Mouse (Mus musculus) central nervous system, embryonic 11.5 days (tissue): ENCODE measurements around the gene Lbx2. TPM values are rescaled to one million over a fixed set of nuclear protein-coding genes. Genes with fewer than 3 reads are reported as not detected.

Source experiments
- polyA plus RNA-seq: library from polyadenylated mRNA; depleted of rRNA; stranded (reverse); fragments of >200 nt; gene quantifications from 2 replicates; pipeline ENCODE4 v1.2.3, GENCODE M21; 2012; rRNA removed

Gene Lbx2
- 0.59 and 1.2 TPM in 2 replicates for polyA plus RNA-seq

GRCm38 (mm10) chr6:83086121-83087035 is at the start of gene Lbx2:
TSS of gene Lbx2 (plus strand) at chr6:83086367.

GRCm38 (mm10) chr6:83054074-83054851 is 31.9 kb upstream of the Lbx2 start, which contains the start of gene Aup1:
TSS of gene Aup1 (plus strand) at chr6:83054521.

GRCm38 (mm10) chr6:83054871-83055431 is 31.2 kb upstream of the Lbx2 start, which contains the start of gene Htra2:
TSS of gene Htra2 (minus strand) at chr6:83055273.

GRCm38 (mm10) chr6:83057790-83058189 is 28.4 kb upstream of the Lbx2 start, which contains the start of gene Dqx1:
TSS of gene Dqx1 (plus strand) at chr6:83057844.

GRCm38 (mm10) chr6:83070247-83070310 is 16.1 kb upstream of the Lbx2 start, which contains the start of gene Tlx2:
TSS of gene Tlx2 (minus strand) at chr6:83070293.

GRCm38 (mm10) chr6:83077630-83078323 is 8.4 kb upstream of the Lbx2 start, which contains the start of gene Pcgf1:
TSS of gene Pcgf1 (plus strand) at chr6:83077869.

GRCm38 (mm10) chr6:83101316-83101687 is 15.1 kb downstream of the Lbx2 start, which contains the start of the genes Ccdc142 and Gm42688:
TSS of gene Ccdc142 (plus strand) at chr6:83101601.
TSS of gene Gm42688 (plus strand) at chr6:83101617.

GRCm38 (mm10) chr6:83108762-83109668 is 22.8 kb downstream of the Lbx2 start, which contains the start of gene Mrpl53:
TSS of gene Mrpl53 (plus strand) at chr6:83109040.

GRCm38 (mm10) chr6:83115011-83115671 is 29.0 kb downstream of the Lbx2 start, which contains the start of gene Mogs:
TSS of gene Mogs (plus strand) at chr6:83115496.

GRCm38 (mm10) chr6:83120930-83121862 is 35.0 kb downstream of the Lbx2 start, which contains the start of gene Wbp1:
TSS of gene Wbp1 (minus strand) at chr6:83121559.

GRCm38 (mm10) chr6:83125331-83125730 is 39.2 kb downstream of the Lbx2 start, which contains the start of gene Ino80b:
TSS of gene Ino80b (minus strand) at chr6:83125431.

GRCm38 (mm10) chr6:83134951-83135513 is 48.9 kb downstream of the Lbx2 start, which contains the start of gene Rtkn:
TSS of gene Rtkn (plus strand) at chr6:83135463.

Other genes starting within 250 kb of the Lbx2 start
- gene Sema4f, start 146.6 kb upstream of the Lbx2 start, polyA plus RNA-seq: 4.6 and 5.0 TPM in 2 replicates
- 0.31 and 1.7 TPM in 2 replicates for gene M1ap, start 139.5 kb upstream of the Lbx2 start, polyA plus RNA-seq
- gene Dok1, start 52.9 kb upstream of the Lbx2 start, polyA plus RNA-seq: 7.7 and 8.2 TPM in 2 replicates
- gene Loxl3, start 52.2 kb upstream of the Lbx2 start, polyA plus RNA-seq: 10.1 and 15.8 TPM in 2 replicates
- gene Aup1, start 31.8 kb upstream of the Lbx2 start, polyA plus RNA-seq: 209 and 289 TPM in 2 replicates
- 70.4 and 80.9 TPM in 2 replicates for gene Htra2, start 31.1 kb upstream of the Lbx2 start, polyA plus RNA-seq
- gene Dqx1, start 28.5 kb upstream of the Lbx2 start, polyA plus RNA-seq: 2.0 and 3.3 TPM in 2 replicates
- gene Tlx2, start 16.1 kb upstream of the Lbx2 start, polyA plus RNA-seq: 4.1 and 7.5 TPM in 2 replicates
- 42.4 and 49.1 TPM in 2 replicates for gene Pcgf1, start 8.5 kb upstream of the Lbx2 start, polyA plus RNA-seq
- 4.1 and 5.1 TPM in 2 replicates for gene Ccdc142, start 15.2 kb downstream of the Lbx2 start, polyA plus RNA-seq
- 4.2 and 4.9 TPM in 2 replicates for gene Gm42688, start 15.2 kb downstream of the Lbx2 start, polyA plus RNA-seq
- 111 and 115 TPM in 2 replicates for gene Mrpl53, start 22.7 kb downstream of the Lbx2 start, polyA plus RNA-seq
- 47.3 and 47.7 TPM in 2 replicates for gene Mogs, start 29.1 kb downstream of the Lbx2 start, polyA plus RNA-seq
- 201 and 275 TPM in 2 replicates for gene Wbp1, start 35.2 kb downstream of the Lbx2 start, polyA plus RNA-seq
- 37.2 and 53.1 TPM in 2 replicates for gene Ino80b, start 39.1 kb downstream of the Lbx2 start, polyA plus RNA-seq
- 72.3 and 77.8 TPM in 2 replicates for gene Rtkn, start 49.1 kb downstream of the Lbx2 start, polyA plus RNA-seq
- gene Wdr54, start 70.0 kb downstream of the Lbx2 start, polyA plus RNA-seq: 13.5 and 17.0 TPM in 2 replicates
- gene 1700003E16Rik, start 70.0 kb downstream of the Lbx2 start, polyA plus RNA-seq: 0.57 and 0.73 TPM in 2 replicates
- 142 and 229 TPM in 2 replicates for gene Dctn1, start 79.6 kb downstream of the Lbx2 start, polyA plus RNA-seq
- gene Slc4a5, start 133.5 kb downstream of the Lbx2 start, polyA plus RNA-seq: 1.4 and 1.6 TPM in 2 replicates
- 29.9 and 33.6 TPM in 2 replicates for gene Mthfd2, start 239.5 kb downstream of the Lbx2 start, polyA plus RNA-seq
- gene Mob1a, start 239.6 kb downstream of the Lbx2 start, polyA plus RNA-seq: 35.4 and 54.1 TPM in 2 replicates